Mouse (Mus musculus) olfactory bulb, adult 2 months (tissue): ENCODE measurements around the gene Fam83d. TPM values are rescaled to one million over a fixed set of nuclear protein-coding genes. Genes with fewer than 3 reads are reported as not detected.

Experiments
- H3K27ac ChIP-seq: fragments of 200-500 bp; 2 replicates; pipeline ENCODE4 v1.5.1; 2012; ENCODE audit warnings: low read depth, low read length; ENCODE audit not compliant: insufficient read depth
- H3K4me1 ChIP-seq: fragments of 200-500 bp; 2 replicates; pipeline ENCODE4 v1.6.1; 2012; ENCODE audit warnings: low read length; ENCODE audit not compliant: control insufficient read depth, insufficient read depth
- H3K4me3 ChIP-seq: fragments of 200-500 bp; 2 replicates; pipeline ENCODE4 v1.5.1; 2012; ENCODE audit warnings: mild to moderate bottlenecking, low read depth, low read length, moderate library complexity; ENCODE audit not compliant: insufficient read depth
- CTCF ChIP-seq: fragments of 200-500 bp; IDR thresholded peaks from 2 replicates; pipeline ENCODE4 v1.5.1; 2012; ENCODE audit warnings: low read depth, mild to moderate bottlenecking, low read length, moderate library complexity; ENCODE audit not compliant: insufficient read depth
- POLR2A ChIP-seq: fragments of 200-500 bp; IDR thresholded peaks from 2 replicates; pipeline ENCODE4 v1.6.1; 2012; ENCODE audit warnings: mild to moderate bottlenecking, low read depth, low read length, moderate library complexity; ENCODE audit not compliant: insufficient read depth
- WGBS: fragments of 180-500 bp; shearing (Covaris S2); methylation state at CpG from one replicate; pipeline ENCODE4 v1.1.7; 2018; 5-methylcytosine and 5-hydroxymethylcytosine counted together
- polyA plus RNA-seq: library from polyadenylated mRNA; stranded (reverse); fragments of >200 nt; gene quantifications from 2 replicates; pipeline ENCODE4 v1.2.4, GENCODE M21; 2012; ENCODE audit warnings: low replicate concordance; ENCODE audit not compliant: missing spikeins, insufficient read depth, insufficient read length

Gene Fam83d
- polyA plus RNA-seq, 1 experiment: not detected

- 37% methylated on average over 7 of the region's 7 CpGs for WGBS
- TF ChIP-seq CTCF (no peak), POLR2A (no peak)
- Histone ChIP-seq H3K4me1 (peaks cover 41% of the 10 kb centered on the region), H3K4me3 (no peak overlapping the region), H3K27ac (peak overlapping the region; percentile 71)
Observed at GRCm38 (mm10) chr2:158781126-158781525, 13.2 kb downstream of the Fam83d start.

GRCm38 (mm10) chr2:158786927-158787795 is 19.3 kb downstream of the Fam83d start:
- no peak overlapping the region for H3K4me3 ChIP-seq
- H3K4me1 ChIP-seq: no peaks in the 10 kb centered on the region; the same call in 1 of the 2 replicates
- no peak overlapping the region for H3K27ac ChIP-seq
- TF ChIP-seq POLR2A: no peak
- WGBS: 75% methylated on average over 14 of the region's 14 CpGs

GRCm38 (mm10) chr2:158794494-158795004 is 26.7 kb downstream of the Fam83d start, which contains the start of gene Dhx35:
TSS of gene Dhx35 (plus strand) at chr2:158794807.
- TF ChIP-seq POLR2A (peak; percentile 55), CTCF (no peak)
- WGBS: under 1% methylated on average over 32 of the region's 33 CpGs

GRCm38 (mm10) chr2:158795043-158795442 is 27.1 kb downstream of the Fam83d start:
- H3K4me1 ChIP-seq: peaks cover 18% of the 10 kb centered on the region
- 7% methylated on average over 15 of the region's 15 CpGs for WGBS
- peak overlapping the region; percentile 35; the same call in 1 of the 2 replicates for H3K27ac ChIP-seq
- H3K4me3 ChIP-seq: peak overlapping the region; percentile 71
- 0 out of 2 replicates have a peak, but pooled peaks have one; percentile 28 for TF ChIP-seq POLR2A
- no peak for TF ChIP-seq CTCF

More at GRCm38 (mm10) chr2:158794494-158795004, 26.7 kb downstream of the Fam83d start, which contains the start of gene Dhx35:
- H3K27ac ChIP-seq: peak within 1 kb of the TSS; percentile 92
- peaks cover 15% of the 10 kb centered on the region for H3K4me1 ChIP-seq
- H3K4me3 ChIP-seq: peak within 1 kb of the TSS; percentile 71

GRCm38 (mm10) chr2:158795875-158796274 is 28.0 kb downstream of the Fam83d start:
- H3K27ac ChIP-seq: no peak overlapping the region
- peaks cover 22% of the 10 kb centered on the region for H3K4me1 ChIP-seq
- no peak overlapping the region for H3K4me3 ChIP-seq
- WGBS: 87% methylated on average over 2 of the region's 2 CpGs
- TF ChIP-seq CTCF (no peak), POLR2A (no peak)

- TF ChIP-seq POLR2A (no peak), CTCF (no peak)
- Histone ChIP-seq H3K4me1 (peaks cover 19% of the 10 kb centered on the region), H3K27ac (peak overlapping the region; percentile 49; the same call in 1 of the 2 replicates), H3K4me3 (no peak overlapping the region)
- 12% methylated on average over 4 of the region's 4 CpGs for WGBS
Observed at GRCm38 (mm10) chr2:158799328-158799727, 31.4 kb downstream of the Fam83d start.

- TF ChIP-seq CTCF (no peak), POLR2A (no peak)
- peaks cover 14% of the 10 kb centered on the region for H3K4me1 ChIP-seq
- H3K27ac ChIP-seq: no peak overlapping the region
- no peak overlapping the region for H3K4me3 ChIP-seq
- WGBS: 94% methylated on average over 8 of the region's 8 CpGs
Observed at GRCm38 (mm10) chr2:158800788-158801187, 32.9 kb downstream of the Fam83d start.

- WGBS: 92% methylated on average over 8 of the region's 8 CpGs
- H3K4me1 ChIP-seq: peaks cover 14% of the 10 kb centered on the region
- H3K4me3 ChIP-seq: no peak overlapping the region
- TF ChIP-seq POLR2A: no peak
- no peak for TF ChIP-seq CTCF
- no peak overlapping the region for H3K27ac ChIP-seq
Observed at GRCm38 (mm10) chr2:158803575-158803974, 35.7 kb downstream of the Fam83d start.

GRCm38 (mm10) chr2:158815686-158816085 is 47.8 kb downstream of the Fam83d start:
- TF ChIP-seq CTCF (no peak), POLR2A (no peak)
- Histone ChIP-seq H3K4me3 (no peak overlapping the region), H3K4me1 (peaks cover 13% of the 10 kb centered on the region), H3K27ac (peak overlapping the region; percentile 67)
